Mouse (Mus musculus) adrenal gland, adult 2 months (tissue): Measurements from ENCODE around the gene Olfr881. TPM values are rescaled to one million over a fixed set of nuclear protein-coding genes. Genes with fewer than 3 reads are reported as not detected.

Source experiments
- DNase-seq: peaks from one replicate; pipeline ENCODE4 v3.0.0; 2021
- long read RNA-seq: library from polyadenylated mRNA; stranded (forward); transcript quantifications from one replicate; pipeline ENCODE4 v2.0.0, GENCODE M21; 2021
- polyA plus RNA-seq: library from polyadenylated mRNA; depleted of rRNA; stranded (reverse); fragments of >200 nt; gene quantifications from 2 replicates; pipeline ENCODE4 v1.2.3, GENCODE M21; 2012; rRNA removed
- total RNA-seq, 2 experiments: library from RNA; stranded (reverse); gene quantifications; 2 replicates each; pipeline ENCODE4 v1.2.3; 2021

Gene Olfr881
- not detected for total RNA-seq
- not detected in 2 replicates for polyA plus RNA-seq
- long read RNA-seq = 0 reads

DNA sequence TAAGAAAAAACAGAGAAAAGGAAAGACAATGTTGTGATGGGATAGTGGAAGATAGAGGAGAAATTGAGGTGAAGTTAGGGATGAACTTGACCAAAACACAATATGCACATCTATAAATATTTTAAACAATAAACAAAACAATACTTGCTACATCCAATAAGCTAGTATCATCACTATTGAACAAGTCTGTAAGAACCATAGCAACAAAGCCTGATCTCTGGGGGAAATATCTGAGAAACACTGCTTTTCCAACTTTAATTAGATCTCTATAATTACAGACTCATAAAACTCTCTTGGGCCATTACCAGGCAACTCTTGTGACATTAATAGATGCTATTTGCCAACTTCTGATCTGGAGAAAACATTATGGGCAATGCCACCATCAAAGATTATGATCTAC lies at the start of gene Olfr881:
Gene Olfr881 (plus strand): TSS at position 301 of the 400 bp plus-strand sequence.
- DNase-seq = no peak

DNA sequence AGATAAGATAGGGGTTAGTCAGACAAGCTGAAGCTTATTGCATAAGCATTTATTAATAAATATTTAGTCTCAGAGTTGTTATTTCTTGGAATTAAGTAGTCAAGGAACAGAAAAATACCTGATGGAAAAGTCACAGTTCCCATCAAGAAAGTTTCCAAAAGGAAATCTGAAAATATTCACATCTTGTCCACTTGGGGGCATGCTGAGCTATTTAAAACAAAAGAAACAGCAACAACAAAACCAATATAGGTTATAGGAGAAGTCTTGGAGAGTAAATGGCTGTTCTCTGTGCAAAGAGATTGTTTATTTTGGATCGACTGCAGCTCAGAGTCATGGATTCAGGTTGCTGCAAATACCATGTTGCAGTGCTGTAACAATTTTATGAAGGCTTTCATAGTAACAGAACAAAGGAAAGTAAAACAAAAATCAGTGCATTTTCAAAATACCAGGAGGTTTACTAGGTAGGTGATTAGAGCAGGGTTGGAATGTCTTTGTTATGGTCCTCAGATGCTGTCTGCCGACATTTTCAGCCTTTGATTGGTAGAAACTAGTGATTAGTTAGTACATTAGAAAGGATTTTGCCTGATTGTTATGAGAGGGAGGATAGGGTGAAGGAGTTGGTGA lies 7.1 kb downstream of the Olfr881 start:
- no peak for DNase-seq

DNA sequence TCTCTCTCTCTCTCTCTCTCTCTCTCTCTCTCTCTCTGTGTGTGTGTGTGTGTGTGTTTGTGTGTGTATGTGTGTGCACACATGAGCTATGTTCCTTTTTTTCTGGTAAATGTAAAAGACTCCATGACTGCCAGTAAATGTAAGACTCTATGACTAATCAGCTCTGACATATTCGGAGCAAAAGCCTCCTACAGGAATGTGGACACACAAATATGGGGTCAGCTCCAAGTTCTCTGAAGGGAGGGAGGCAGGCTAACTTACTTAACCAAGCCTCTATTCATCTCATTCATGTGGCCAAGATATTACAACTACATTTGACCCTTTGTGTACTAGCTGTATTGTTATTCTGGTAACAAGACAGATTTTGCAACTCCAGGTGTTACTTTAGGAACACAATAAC lies 8.4 kb downstream of the Olfr881 start:
- DNase-seq = no peak

DNA sequence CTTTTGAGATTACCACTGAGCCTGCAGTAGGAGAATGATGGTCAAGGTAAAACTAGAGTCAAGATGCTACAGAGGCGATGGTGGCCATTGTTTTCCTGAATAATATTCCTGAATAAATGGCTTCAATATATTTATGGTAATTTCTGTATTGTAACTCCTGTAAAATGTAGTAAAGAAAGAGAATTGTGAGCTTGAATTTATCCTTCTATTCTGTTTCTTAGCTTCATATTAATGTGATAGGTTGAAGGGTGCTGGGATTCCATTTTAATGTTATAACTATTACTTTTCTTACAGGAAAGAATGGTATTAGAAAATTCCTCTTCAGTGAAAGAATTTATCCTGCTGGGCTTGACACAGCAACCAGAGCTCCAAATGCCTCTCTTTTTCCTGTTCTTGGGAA lies 33.9 kb downstream of the Olfr881 start, which contains the start of gene Olfr883:
Gene Olfr883 (plus strand): TSS at position 301 of the 400 bp plus-strand sequence.
- no peak for DNase-seq

Other genes starting within 250 kb of the Olfr881 start
- gene Olfr874, start 246.7 kb upstream of the Olfr881 start, total RNA-seq = not detected
- not detected in 2 replicates for gene Olfr874, start 246.7 kb upstream of the Olfr881 start, polyA plus RNA-seq
- not detected for gene Olfr875, start 220.0 kb upstream of the Olfr881 start, total RNA-seq
- gene Olfr875, start 220.0 kb upstream of the Olfr881 start, polyA plus RNA-seq = not detected in 2 replicates
- gene Olfr876, start 188.8 kb upstream of the Olfr881 start, total RNA-seq = not detected
- not detected in 2 replicates for gene Olfr876, start 188.8 kb upstream of the Olfr881 start, polyA plus RNA-seq
- gene Olfr877, start 137.6 kb upstream of the Olfr881 start, total RNA-seq = 1 to 10 TPM in 1 of 2 experiments, not detected in 1; 1.0 TPM
- 0.27 and 0.99 TPM in 2 replicates for gene Olfr877, start 137.6 kb upstream of the Olfr881 start, polyA plus RNA-seq
- not detected for gene Olfr145, start 95.1 kb upstream of the Olfr881 start, total RNA-seq
- not detected in 2 replicates for gene Olfr145, start 95.1 kb upstream of the Olfr881 start, polyA plus RNA-seq
- not detected for gene Olfr878, start 74.0 kb upstream of the Olfr881 start, total RNA-seq
- gene Olfr878, start 74.0 kb upstream of the Olfr881 start, polyA plus RNA-seq = not detected in 2 replicates
- not detected for gene Olfr883, start 34.0 kb downstream of the Olfr881 start, total RNA-seq
- gene Olfr883, start 34.0 kb downstream of the Olfr881 start, polyA plus RNA-seq = not detected in 2 replicates
- gene Olfr884, start 54.7 kb downstream of the Olfr881 start, total RNA-seq = not detected
- not detected in 2 replicates for gene Olfr884, start 54.7 kb downstream of the Olfr881 start, polyA plus RNA-seq
- not detected for gene Olfr885, start 69.5 kb downstream of the Olfr881 start, total RNA-seq
- not detected in 2 replicates for gene Olfr885, start 69.5 kb downstream of the Olfr881 start, polyA plus RNA-seq
- gene Olfr887, start 92.2 kb downstream of the Olfr881 start, total RNA-seq = not detected
- not detected in 2 replicates for gene Olfr887, start 92.2 kb downstream of the Olfr881 start, polyA plus RNA-seq
- not detected for gene Olfr888, start 116.3 kb downstream of the Olfr881 start, total RNA-seq
- not detected in 2 replicates for gene Olfr888, start 116.3 kb downstream of the Olfr881 start, polyA plus RNA-seq
- gene Olfr889, start 123.4 kb downstream of the Olfr881 start, total RNA-seq = under 1 TPM; 0.17 to 0.28 TPM
- gene Olfr889, start 123.4 kb downstream of the Olfr881 start, polyA plus RNA-seq = not detected in 2 replicates
- gene Olfr890, start 150.7 kb downstream of the Olfr881 start, total RNA-seq = not detected
- not detected in 2 replicates for gene Olfr890, start 150.7 kb downstream of the Olfr881 start, polyA plus RNA-seq
- gene Olfr891, start 189.0 kb downstream of the Olfr881 start, total RNA-seq = not detected
- gene Olfr891, start 189.0 kb downstream of the Olfr881 start, polyA plus RNA-seq = not detected in 2 replicates
- gene Olfr893, start 216.5 kb downstream of the Olfr881 start, total RNA-seq = not detected
- gene Olfr893, start 216.5 kb downstream of the Olfr881 start, polyA plus RNA-seq = not detected in 2 replicates
- not detected for gene Olfr894, start 226.2 kb downstream of the Olfr881 start, total RNA-seq
- not detected in 2 replicates for gene Olfr894, start 226.2 kb downstream of the Olfr881 start, polyA plus RNA-seq